Mouse (Mus musculus): ENCODE data around the gene Scaf11.

Scaf11 gene

GRCm38 (mm10) chr15:96396641-96397344 lies 63.9 kb downstream of the Scaf11 start:
- no peak for DNase-seq (ENCODE audit: low spot score)

GRCm38 (mm10) chr15:96395071-96395470 lies 65.6 kb downstream of the Scaf11 start:
- no peak for DNase-seq (ENCODE audit: low spot score)

DNA sequence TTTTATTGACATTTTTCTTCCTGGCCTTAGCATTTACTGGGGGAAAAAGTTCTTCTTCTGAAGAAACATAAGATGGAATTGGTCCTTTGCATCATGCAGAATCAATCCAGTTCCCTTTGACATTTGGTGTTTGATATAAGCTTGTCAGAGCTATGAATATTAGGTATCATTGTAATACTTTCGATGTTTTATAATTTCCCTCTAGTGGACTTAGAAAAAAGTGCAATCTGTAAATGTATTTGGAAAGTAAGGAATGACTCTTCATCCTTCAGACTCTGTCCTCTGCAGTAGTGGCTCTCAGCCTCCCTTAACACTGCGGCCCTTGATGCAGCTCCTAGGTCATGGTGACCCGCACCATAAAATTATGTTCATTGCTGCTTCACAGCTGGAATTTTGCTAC lies 67.8 kb downstream of the Scaf11 start:
- no peak for DNase-seq (ENCODE audit: low spot score)

- no peak for DNase-seq (ENCODE audit: low spot score)
Measured at GRCm38 (mm10) chr15:96388565-96388964, 72.1 kb downstream of the Scaf11 start.

GRCm38 (mm10) chr15:96382223-96382622 lies 78.4 kb downstream of the Scaf11 start:
- DNase-seq (ENCODE audit: low spot score), result no peak

DNA sequence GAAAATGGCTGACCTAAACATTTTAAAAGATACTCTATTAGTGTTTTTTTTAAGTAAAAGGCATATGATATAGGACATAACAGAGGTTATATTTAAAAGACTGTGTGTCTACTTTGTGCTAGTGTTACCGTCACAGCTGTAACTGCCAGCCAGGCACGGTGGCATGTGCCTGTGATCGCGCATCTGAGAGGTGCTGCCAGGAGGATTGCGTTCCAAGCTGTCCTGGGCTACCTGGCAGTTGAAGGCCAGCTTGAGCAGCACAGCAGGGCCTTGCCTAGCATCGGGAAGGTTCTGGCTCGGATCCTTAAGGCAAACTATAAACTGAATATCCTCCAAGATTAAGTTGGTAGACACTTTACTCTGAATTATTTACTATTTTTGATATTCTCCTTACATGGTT lies 82.9 kb downstream of the Scaf11 start:
- DNase-seq (ENCODE audit: low spot score), result no peak

DNA sequence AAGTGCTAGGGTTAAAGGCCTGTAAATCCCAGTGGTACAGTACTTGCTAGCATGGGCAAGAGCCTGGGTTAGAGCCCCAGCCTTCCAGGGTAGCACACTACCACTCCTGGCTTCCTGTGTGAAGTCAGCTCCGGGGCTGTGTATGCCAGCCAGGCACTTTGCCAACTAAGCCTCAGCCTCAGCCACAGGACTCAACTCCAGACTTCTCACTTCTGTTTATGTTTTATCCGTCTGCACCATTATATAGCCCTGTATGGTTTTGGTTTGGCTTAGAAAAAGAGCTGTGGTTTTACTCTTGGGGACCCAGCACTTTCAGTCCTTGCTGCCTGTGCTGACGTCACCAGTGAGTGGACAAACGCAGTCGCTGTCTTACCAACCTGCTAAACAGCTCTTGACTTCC lies 83.4 kb downstream of the Scaf11 start:
- DNase-seq (ENCODE audit: low spot score), result no peak

GRCm38 (mm10) chr15:96376214-96376613 lies 84.4 kb downstream of the Scaf11 start:
- DNase-seq (ENCODE audit: low spot score), result no peak

- no peak for DNase-seq (ENCODE audit: low spot score)
Measured at GRCm38 (mm10) chr15:96373161-96373560, 87.5 kb downstream of the Scaf11 start.

GRCm38 (mm10) chr15:96372628-96373027 lies 88.0 kb downstream of the Scaf11 start:
- DNase-seq (ENCODE audit: low spot score), result no peak

- no peak for DNase-seq (ENCODE audit: low spot score)
Measured at GRCm38 (mm10) chr15:96371311-96371710, 89.3 kb downstream of the Scaf11 start.

GRCm38 (mm10) chr15:96366176-96366963 lies 94.3 kb downstream of the Scaf11 start:
- DNase-seq (ENCODE audit: low spot score), result no peak

DNA sequence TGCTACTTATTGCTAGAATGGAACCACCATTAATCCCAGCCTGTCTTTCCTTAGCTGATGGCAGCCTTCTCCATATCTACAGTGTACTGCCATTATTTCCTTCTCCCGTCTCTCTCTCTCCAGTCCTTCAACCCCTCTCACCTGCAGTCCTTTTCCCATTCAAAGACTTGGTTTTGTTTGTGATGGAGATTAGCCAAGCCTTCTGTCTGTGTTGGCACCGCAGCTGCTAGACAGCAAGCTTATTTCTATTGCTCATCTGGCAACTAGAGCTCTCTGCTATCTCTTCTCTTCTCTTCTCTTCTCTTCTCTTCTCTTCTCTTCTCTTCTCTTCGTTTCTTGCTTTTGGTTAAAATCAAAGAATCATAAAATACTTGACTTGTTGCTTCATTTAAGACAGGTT lies 95.3 kb downstream of the Scaf11 start:
- no peak for DNase-seq (ENCODE audit: low spot score)

Measured in spleen, adult 12 weeks (tissue).